Mouse (Mus musculus) embryonic facial prominence, embryonic 15.5 days (tissue): ENCODE measurements at regions not wholly inside any gene's neighbourhood (a gene's known extent, or its start where the extent isn't known, plus 50 kb on each side); places are given as distances from the start of the nearest gene placed in this dataset.

ENCODE experiments used
- ATAC-seq: fragments of 200-750 bp; cut with Nextera tagmentation; 2 replicates; pipeline ENCODE4 v1.8.0; 2017; ENCODE audit warnings: low read depth, moderate TSS enrichment; ENCODE audit not compliant: insufficient number of reproducible peaks, low FRiP score, low TSS enrichment
- H3K27ac ChIP-seq: fragments of 300-500 bp; sonication (generic); replicated peaks from 2 replicates; pipeline ENCODE4 v1.5.1; 2015; ENCODE audit warnings: mild to moderate bottlenecking, inconsistent platforms
- H3K27me3 ChIP-seq: fragments of 300-500 bp; sonication (generic); 2 replicates; pipeline ENCODE4 v1.6.1; 2015; ENCODE audit warnings: inconsistent platforms
- H3K36me3 ChIP-seq: fragments of 300-500 bp; sonication (generic); 2 replicates; pipeline ENCODE4 v1.6.1; 2015; ENCODE audit warnings: mild to moderate bottlenecking, inconsistent platforms
- H3K4me1 ChIP-seq: fragments of 300-500 bp; sonication (generic); 2 replicates; pipeline ENCODE4 v1.6.1; 2015; ENCODE audit warnings: inconsistent platforms
- H3K4me2 ChIP-seq: fragments of 300-500 bp; sonication (generic); replicated peaks from 2 replicates; pipeline ENCODE4 v1.6.1; 2015; ENCODE audit warnings: mild to moderate bottlenecking, inconsistent platforms
- H3K4me3 ChIP-seq: fragments of 300-500 bp; sonication (generic); replicated peaks from 2 replicates; pipeline ENCODE4 v1.5.1; 2015; ENCODE audit warnings: mild to moderate bottlenecking, inconsistent platforms
- H3K9ac ChIP-seq: fragments of 300-500 bp; sonication (generic); 2 replicates; pipeline ENCODE4 v1.6.1; 2015; ENCODE audit warnings: inconsistent platforms
- H3K9me3 ChIP-seq: fragments of 300-500 bp; sonication (generic); replicated peaks from 2 replicates; pipeline ENCODE4 v1.6.1; 2016; ENCODE audit warnings: inconsistent platforms
- WGBS: fragments of 180-500 bp; shearing (Covaris S2); methylation state at CpG from one replicate; pipeline ENCODE4 v1.1.7; 2015; 5-methylcytosine and 5-hydroxymethylcytosine counted together

DNA sequence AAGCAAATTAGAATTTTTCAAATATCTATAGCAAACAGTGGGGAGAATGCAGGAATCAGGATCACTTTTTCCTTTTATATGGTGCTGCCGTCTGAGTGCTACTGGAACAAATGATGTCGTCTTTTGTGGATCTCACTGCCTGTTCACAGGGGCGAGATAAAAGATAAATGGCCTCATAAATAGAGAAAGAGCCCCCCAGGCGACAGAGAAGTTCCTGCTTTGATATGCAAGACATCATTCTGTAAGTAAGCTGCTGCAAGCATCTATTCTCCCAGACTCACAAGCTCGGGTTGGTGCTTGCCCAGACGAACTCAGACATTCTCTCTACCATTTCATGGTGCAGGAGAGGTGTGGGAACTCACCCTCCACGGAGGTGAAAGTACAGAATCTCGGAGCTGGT is 377.6 kb upstream of the Cdh4 start:
- peaks cover 5% of the 10 kb centered on the region; the same call in 1 of the 2 replicates for H3K4me1 ChIP-seq
- H3K4me3 ChIP-seq = no peak overlapping the region
- H3K27me3 ChIP-seq = no peaks in the 10 kb centered on the region; the same call in 1 of the 2 replicates
- no peaks in the 10 kb centered on the region for H3K36me3 ChIP-seq
- no peak overlapping the region for H3K4me2 ChIP-seq
- H3K9ac ChIP-seq = no peak overlapping the region
- no peaks in the 10 kb centered on the region for H3K9me3 ChIP-seq
- no peak overlapping the region for H3K27ac ChIP-seq
- 43% methylated on average over 8 of the region's 8 CpGs for WGBS
- ATAC-seq = no peak

DNA sequence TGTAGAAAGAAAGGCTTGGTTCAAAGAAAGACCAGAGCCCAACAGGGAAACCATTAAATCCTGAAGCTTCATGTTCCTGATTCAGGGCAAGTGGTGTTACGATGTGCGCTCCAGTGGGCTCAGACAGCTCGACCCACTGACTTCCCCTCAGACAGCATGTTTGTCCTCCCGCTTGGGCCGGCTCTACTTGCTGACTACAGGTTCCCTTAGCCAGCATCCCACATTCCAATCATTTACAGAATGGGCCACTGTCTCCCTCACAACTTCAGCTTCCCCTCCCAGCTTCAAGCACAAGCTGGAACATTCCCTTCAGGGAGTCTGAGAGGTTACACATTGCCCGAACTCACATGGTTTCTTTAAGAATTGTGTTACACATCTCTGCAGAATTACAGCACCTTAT is 372.7 kb upstream of the Cdh4 start:
- H3K36me3 ChIP-seq = no peaks in the 10 kb centered on the region
- H3K27me3 ChIP-seq = no peaks in the 10 kb centered on the region
- H3K4me3 ChIP-seq = no peak overlapping the region
- no peaks in the 10 kb centered on the region for H3K9me3 ChIP-seq
- no peak overlapping the region for H3K9ac ChIP-seq
- no peak overlapping the region for H3K4me2 ChIP-seq
- H3K4me1 ChIP-seq = no peaks in the 10 kb centered on the region
- H3K27ac ChIP-seq = no peak overlapping the region
- WGBS = 56% methylated on average over 6 of the region's 6 CpGs
- ATAC-seq = no peak

DNA sequence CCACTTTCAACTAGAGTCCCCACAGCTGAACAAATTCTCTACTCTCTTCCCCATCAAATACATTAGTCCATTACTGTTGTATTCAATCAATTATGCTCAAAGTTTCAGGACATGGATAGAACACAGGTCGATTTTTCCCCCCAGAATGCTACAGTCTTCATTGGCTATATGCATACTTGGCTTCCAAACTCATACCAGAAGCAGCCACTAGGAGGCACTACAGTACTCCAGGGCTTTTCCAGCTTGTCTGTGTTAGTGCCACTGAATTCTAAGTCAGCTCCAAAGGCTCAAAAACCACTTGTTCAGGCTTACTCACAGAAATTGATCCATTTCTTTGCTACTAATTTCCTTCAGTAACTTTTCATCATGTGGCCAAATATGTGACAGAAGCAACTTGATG is 371.9 kb upstream of the Cdh4 start:
- Histone ChIP-seq H3K9me3 (no peaks in the 10 kb centered on the region), H3K4me2 (no peak overlapping the region), H3K9ac (no peak overlapping the region), H3K4me1 (no peaks in the 10 kb centered on the region), H3K4me3 (no peak overlapping the region), H3K27me3 (no peaks in the 10 kb centered on the region), H3K36me3 (no peaks in the 10 kb centered on the region), H3K27ac (no peak overlapping the region)
- 40% methylated on average over 1 of the region's 1 CpGs for WGBS
- no peak for ATAC-seq

DNA sequence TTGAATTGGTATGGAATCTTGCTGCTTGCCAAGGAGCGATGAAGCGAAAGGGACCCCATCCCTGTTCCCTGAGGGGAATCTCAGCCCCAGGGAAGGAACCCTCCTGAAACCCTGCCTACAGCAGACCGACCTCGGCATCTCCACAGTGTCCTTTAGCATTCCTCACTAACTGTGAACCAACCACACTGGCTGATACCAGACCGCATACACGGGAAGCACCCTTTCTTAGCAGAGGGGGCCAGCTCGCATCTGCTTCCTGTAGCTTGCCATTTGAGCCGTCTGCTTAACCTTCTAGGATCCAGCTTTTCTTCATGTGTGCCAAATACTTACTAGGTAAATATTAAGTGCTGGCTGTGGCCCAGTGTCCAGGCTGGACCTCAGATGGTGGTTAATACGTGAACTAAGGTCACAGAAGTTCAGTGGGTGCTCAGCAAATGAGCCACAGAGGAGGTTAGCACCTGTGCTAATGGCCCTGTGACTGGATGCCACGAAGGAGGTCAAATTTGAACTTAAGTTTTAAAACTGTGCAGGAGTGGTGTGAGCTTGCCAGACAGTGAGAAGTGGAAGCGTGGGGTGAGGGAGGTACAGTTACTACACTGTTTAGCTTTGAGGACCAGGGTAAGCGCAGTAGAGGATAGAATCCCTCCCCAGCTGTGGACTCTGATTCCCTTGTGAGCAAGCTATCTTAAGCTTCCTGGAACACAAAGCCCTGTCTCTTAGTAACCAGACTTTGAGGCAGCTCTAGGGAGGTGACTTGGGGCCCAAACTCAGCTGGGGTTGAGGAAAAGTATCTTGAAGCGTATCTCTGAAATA is 361.6 kb upstream of the Cdh4 start:
- no peaks in the 10 kb centered on the region for H3K9me3 ChIP-seq
- no peak for ATAC-seq
- peaks cover 6% of the 10 kb centered on the region; the same call in 1 of the 2 replicates for H3K4me1 ChIP-seq
- no peak overlapping the region for H3K9ac ChIP-seq
- no peak overlapping the region for H3K27ac ChIP-seq
- H3K36me3 ChIP-seq = no peaks in the 10 kb centered on the region
- no peak overlapping the region for H3K4me2 ChIP-seq
- 60% methylated on average over 13 of the region's 13 CpGs for WGBS
- no peak overlapping the region for H3K4me3 ChIP-seq
- H3K27me3 ChIP-seq = no peaks in the 10 kb centered on the region

DNA sequence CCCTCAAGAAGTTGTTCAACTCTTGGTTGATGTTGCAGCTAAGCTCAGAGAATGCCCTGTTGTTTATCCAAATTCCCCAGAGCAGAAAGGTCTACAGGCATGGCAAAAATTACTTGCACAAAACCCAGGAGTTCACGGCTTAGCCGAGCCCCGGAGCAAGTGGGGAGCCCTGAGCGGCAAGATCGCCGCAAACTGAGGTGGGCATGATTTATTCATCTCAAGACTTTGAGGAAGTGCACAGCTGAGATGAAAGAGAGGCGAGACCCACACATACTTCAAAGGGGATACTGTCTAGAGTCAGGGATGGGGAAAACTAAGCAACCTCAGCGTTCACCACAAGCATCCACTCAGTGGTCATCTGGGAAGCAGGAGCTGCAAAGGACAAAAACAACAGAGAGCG is 355.3 kb upstream of the Cdh4 start:
- no peaks in the 10 kb centered on the region for H3K36me3 ChIP-seq
- no peak overlapping the region for H3K4me2 ChIP-seq
- H3K9me3 ChIP-seq = no peaks in the 10 kb centered on the region
- no peaks in the 10 kb centered on the region for H3K4me1 ChIP-seq
- H3K27me3 ChIP-seq = no peaks in the 10 kb centered on the region
- 78% methylated on average over 9 of the region's 9 CpGs for WGBS
- no peak overlapping the region for H3K4me3 ChIP-seq
- H3K9ac ChIP-seq = no peak overlapping the region
- ATAC-seq = no peak
- no peak overlapping the region for H3K27ac ChIP-seq

DNA sequence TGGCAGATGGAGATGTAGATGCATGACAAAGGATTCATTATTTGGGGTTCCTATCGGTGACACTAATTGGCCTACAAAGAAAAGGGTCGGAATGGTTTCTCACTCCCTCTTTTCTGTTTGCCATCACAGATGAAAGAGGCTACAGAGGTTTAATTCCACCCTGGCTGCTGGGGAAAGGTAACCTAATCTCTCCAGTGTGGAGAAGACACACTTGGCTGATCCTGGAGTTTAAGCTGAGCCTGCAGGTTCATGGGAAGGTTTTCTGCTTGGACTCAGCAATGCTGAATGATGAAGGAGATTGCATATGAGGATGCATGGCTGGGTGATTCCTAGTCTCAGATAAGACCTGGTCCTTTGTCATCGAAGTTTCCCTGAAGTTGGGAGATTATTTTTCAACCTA is 350.8 kb upstream of the Cdh4 start:
- H3K4me2 ChIP-seq = no peak overlapping the region
- no peak overlapping the region for H3K27ac ChIP-seq
- H3K36me3 ChIP-seq = no peaks in the 10 kb centered on the region
- ATAC-seq = no peak
- no peak overlapping the region for H3K4me3 ChIP-seq
- WGBS = 41% methylated on average over 3 of the region's 3 CpGs
- no peaks in the 10 kb centered on the region for H3K9me3 ChIP-seq
- no peak overlapping the region for H3K9ac ChIP-seq
- H3K4me1 ChIP-seq = no peaks in the 10 kb centered on the region
- H3K27me3 ChIP-seq = no peaks in the 10 kb centered on the region

DNA sequence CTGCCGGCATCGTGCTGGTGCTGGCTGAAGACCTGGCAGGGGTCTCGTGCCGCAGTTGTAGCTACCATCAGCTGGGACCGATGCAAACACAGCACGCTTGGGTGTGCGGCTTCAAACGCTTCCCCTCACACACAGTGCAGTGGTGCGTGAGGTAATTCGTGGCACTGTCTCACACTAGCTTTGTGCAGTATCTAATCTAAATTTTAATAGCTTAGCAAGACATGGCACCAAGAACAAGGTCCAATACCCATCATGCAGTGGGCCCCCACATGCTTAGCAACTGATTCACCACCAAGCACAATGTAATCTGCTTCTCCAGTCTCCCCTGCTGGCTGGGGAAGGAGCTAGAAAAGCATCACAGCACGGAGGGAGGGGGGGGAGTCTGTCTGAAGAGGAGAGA is 348.2 kb upstream of the Cdh4 start:
- no peaks in the 10 kb centered on the region for H3K9me3 ChIP-seq
- no peak overlapping the region for H3K4me3 ChIP-seq
- no peaks in the 10 kb centered on the region for H3K27me3 ChIP-seq
- H3K4me2 ChIP-seq = no peak overlapping the region
- 82% methylated on average over 11 of the region's 11 CpGs for WGBS
- H3K9ac ChIP-seq = no peak overlapping the region
- no peaks in the 10 kb centered on the region for H3K36me3 ChIP-seq
- H3K4me1 ChIP-seq = no peaks in the 10 kb centered on the region
- no peak overlapping the region for H3K27ac ChIP-seq
- no peak for ATAC-seq

DNA sequence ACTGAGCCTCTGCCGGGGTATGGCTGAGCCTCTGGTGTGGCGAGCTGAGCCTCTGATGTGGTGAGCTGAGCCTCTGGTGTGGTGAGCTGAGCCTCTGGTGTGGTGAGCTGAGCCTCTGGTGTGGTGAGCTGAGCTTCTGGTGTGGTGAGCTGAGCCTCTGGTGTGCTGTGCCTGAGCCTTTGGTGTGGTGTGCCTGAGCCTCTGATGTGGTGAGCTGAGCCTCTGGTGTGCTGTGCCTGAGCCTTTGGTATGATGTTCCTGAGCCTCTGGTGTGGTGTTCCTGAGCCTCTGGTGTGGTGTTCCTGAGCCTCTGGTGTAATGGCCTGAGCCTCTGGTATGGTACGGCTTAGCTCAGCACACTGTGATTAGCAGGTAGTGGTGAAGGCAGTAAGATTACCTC is 346.2 kb upstream of the Cdh4 start:
- 55% methylated on average over 3 of the region's 3 CpGs for WGBS
- no peaks in the 10 kb centered on the region for H3K27me3 ChIP-seq
- no peak for ATAC-seq
- no peaks in the 10 kb centered on the region for H3K4me1 ChIP-seq
- H3K27ac ChIP-seq = no peak overlapping the region
- H3K9me3 ChIP-seq = no peaks in the 10 kb centered on the region
- H3K4me2 ChIP-seq = no peak overlapping the region
- H3K36me3 ChIP-seq = no peaks in the 10 kb centered on the region
- no peak overlapping the region for H3K4me3 ChIP-seq
- no peak overlapping the region for H3K9ac ChIP-seq

DNA sequence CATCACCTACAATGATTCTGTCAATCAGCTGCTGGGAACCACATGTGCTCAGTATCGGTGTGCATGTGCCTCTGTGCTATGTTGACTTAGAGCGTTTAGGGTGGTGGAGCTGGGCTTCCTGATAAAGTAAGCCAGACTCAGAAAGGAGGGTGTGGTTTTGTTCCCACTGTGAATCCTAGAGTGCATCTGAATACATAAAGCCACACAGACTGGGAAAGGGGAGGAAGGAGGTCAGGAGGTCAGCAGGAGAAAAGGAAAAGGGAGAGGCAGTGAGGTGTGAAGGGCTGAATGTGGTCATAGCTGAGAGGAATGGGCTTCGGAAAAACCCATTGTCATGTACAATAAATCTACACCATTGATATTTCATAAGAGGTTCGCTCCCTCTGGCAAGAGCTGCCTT is 345.4 kb upstream of the Cdh4 start:
- H3K4me3 ChIP-seq = no peak overlapping the region
- H3K9ac ChIP-seq = no peak overlapping the region
- no peak overlapping the region for H3K27ac ChIP-seq
- no peaks in the 10 kb centered on the region for H3K36me3 ChIP-seq
- no peak for ATAC-seq
- H3K4me2 ChIP-seq = no peak overlapping the region
- H3K4me1 ChIP-seq = no peaks in the 10 kb centered on the region
- H3K9me3 ChIP-seq = no peaks in the 10 kb centered on the region
- no peaks in the 10 kb centered on the region for H3K27me3 ChIP-seq
- WGBS = 65% methylated on average over 4 of the region's 4 CpGs

DNA sequence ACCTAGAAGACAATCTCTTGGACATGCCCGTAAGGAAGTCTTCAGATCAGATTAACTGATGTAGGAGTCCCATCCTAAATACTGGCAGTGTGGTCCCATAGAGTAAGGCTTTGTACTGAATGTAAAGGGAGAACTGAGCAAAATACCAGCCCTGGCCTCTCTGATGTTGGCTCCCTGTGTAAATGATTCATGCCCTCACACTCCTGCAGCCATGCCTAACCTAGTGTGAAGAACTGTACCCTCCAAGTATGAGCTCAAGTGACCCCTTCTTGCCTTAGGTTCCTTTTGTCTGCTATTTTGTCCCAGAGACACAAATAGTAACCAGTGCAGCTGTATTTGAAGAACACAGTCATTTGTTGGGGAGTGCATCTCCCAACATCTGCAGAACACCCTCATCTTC is 342.4 kb upstream of the Cdh4 start:
- Histone ChIP-seq H3K27ac (no peak overlapping the region), H3K4me2 (no peak overlapping the region), H3K9ac (no peak overlapping the region), H3K36me3 (no peaks in the 10 kb centered on the region), H3K4me3 (no peak overlapping the region), H3K4me1 (no peaks in the 10 kb centered on the region), H3K9me3 (no peaks in the 10 kb centered on the region), H3K27me3 (no peaks in the 10 kb centered on the region)
- no peak for ATAC-seq
- WGBS = 83% methylated on average over 1 of the region's 1 CpGs

DNA sequence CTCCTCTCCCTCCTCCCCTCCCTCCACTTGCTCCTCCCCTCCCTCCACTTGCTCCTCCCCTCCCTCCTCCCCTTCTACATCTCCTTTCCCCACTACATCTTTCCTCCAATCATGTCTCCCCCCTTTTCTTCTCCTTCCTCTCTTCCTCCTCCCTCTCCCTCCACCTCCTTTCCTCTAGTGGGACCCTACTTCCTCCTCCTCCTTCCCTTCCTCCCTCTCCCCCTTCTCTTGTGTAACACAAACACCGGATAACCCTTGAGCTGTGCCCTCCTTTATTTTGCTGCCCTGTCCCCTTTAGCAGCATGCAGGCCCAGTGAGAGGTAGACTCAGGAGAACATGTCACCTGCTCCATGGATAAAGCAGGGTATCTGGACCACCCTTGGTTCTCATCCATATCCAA is 339.1 kb upstream of the Cdh4 start:
- Histone ChIP-seq H3K4me2 (no peak overlapping the region), H3K9ac (no peak overlapping the region), H3K27ac (no peak overlapping the region), H3K27me3 (no peaks in the 10 kb centered on the region; the same call in 1 of the 2 replicates), H3K36me3 (no peaks in the 10 kb centered on the region), H3K4me3 (no peak overlapping the region), H3K4me1 (no peaks in the 10 kb centered on the region), H3K9me3 (no peaks in the 10 kb centered on the region)
- 78% methylated on average over 1 of the region's 1 CpGs for WGBS
- no peak for ATAC-seq

DNA sequence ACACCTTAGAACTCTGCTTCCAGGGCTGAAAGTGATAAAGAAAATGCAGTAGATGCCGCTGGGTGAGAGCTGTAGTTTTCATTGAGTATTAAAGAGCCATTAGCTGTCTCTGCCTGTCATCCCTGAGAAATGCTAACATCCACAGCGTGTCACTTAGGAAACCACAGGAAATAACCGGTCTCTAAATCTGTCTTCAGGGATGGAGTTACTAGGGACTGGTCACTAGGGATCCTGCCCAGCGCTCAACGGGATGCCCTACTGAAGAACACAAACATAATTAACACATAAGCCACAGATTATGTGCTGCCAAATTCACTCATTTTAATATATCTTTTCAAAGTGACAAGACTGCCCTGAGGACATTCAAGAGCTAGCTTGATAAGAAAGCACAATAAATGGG is 329.3 kb upstream of the Cdh4 start:
- 37% methylated on average over 5 of the region's 5 CpGs for WGBS

More for the DNA sequence above, 329.3 kb upstream of the Cdh4 start:
- Histone ChIP-seq H3K27ac (no peak overlapping the region), H3K9me3 (no peaks in the 10 kb centered on the region), H3K4me3 (no peak overlapping the region), H3K4me2 (no peak overlapping the region), H3K4me1 (peaks cover 6% of the 10 kb centered on the region; the same call in 1 of the 2 replicates), H3K27me3 (no peaks in the 10 kb centered on the region; the same call in 1 of the 2 replicates), H3K36me3 (no peaks in the 10 kb centered on the region), H3K9ac (no peak overlapping the region)
- ATAC-seq = no peak
